Mouse (Mus musculus): ENCODE measurements around the gene Lcp2. TPM values are rescaled to one million over a fixed set of nuclear protein-coding genes. Genes with fewer than 3 reads are reported as not detected.
A peak's percentile ranks its signal among the peaks of the same experiment; 100 is the strongest.

Gene Lcp2
- polyA plus RNA-seq, 1 experiment from 2014 or later: 4.2 TPM

DNA sequence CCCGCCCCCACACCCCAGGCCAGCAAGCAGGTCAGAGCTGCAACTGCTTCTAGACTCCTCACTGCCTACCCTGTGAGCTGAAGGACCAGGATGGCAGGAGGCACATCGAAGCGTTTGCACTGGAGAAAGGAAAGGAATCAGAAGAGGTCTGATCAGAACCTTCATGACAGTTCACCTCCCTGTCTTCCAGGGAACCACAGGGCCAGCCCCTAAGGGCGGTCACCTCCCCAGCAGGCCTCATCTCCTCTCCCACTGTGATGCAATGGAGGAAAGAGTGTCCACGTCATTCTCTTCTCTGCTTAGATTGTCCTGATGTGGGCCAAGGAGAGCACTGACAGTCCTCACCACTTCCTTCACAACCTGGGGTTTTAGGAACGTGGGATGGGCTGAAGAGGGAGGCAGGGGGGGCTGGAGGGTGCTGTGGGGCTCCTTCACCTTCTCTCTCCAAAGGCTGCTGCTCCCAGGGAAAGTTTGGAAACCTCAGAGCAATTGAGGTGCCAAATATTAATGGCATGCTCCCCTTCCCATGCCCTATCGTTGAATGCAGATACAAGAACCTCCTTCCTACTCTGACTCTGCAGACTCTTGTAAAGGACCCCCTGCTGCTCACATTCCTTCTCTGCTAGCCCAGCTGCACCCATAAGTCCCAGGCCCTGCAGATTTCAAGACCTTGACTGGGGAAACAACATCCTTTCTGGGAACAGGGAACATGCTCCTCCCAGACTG is 36.4 kb upstream of the Lcp2 start:
- Histone ChIP-seq H3K4me2 (ENCODE audit: low read depth, low read length) (no peak overlapping the region), H3K36me3 (ENCODE audit: control insufficient read depth, insufficient read depth, low read length) (no peaks in the 10 kb centered on the region), H3K9me3 (ENCODE audit: control insufficient read depth, low read length) (no peaks in the 10 kb centered on the region), H3K9ac (ENCODE audit: low read length) (no peak overlapping the region), H3K4me3 (ENCODE audit: low read length) (no peak overlapping the region), H3K27me3 (ENCODE audit: control insufficient read depth, insufficient read depth, low read depth, low read length) (no peaks in the 10 kb centered on the region), H3K27ac (ENCODE audit: low read length) (no peak overlapping the region; the same call in 1 of the 2 replicates), H3K4me1 (replicated peaks; ENCODE audit: control insufficient read depth, insufficient read depth, low read length) (peaks cover 2% of the 10 kb centered on the region; the same call in 1 of the 2 replicates)
- ATAC-seq (ENCODE audit: low read depth): no peak; the same call in 1 of the 2 replicates
- WGBS: 57% methylated on average over 7 of the region's 7 CpGs

- H3K4me1 ChIP-seq (replicated peaks; ENCODE audit: control insufficient read depth, insufficient read depth, low read length): peaks cover 2% of the 10 kb centered on the region; the same call in 1 of the 2 replicates
- H3K4me2 ChIP-seq (ENCODE audit: low read depth, low read length): no peak overlapping the region
- ATAC-seq (ENCODE audit: low read depth): peak; percentile 68; the same call in 1 of the 2 replicates
- no peaks in the 10 kb centered on the region for H3K27me3 ChIP-seq (ENCODE audit: control insufficient read depth, insufficient read depth, low read depth, low read length)
- H3K9me3 ChIP-seq (ENCODE audit: control insufficient read depth, low read length): no peaks in the 10 kb centered on the region
- WGBS: 33% methylated on average over 4 of the region's 4 CpGs
- H3K4me3 ChIP-seq (ENCODE audit: low read length): no peak overlapping the region
- no peaks in the 10 kb centered on the region for H3K36me3 ChIP-seq (ENCODE audit: control insufficient read depth, insufficient read depth, low read length)
- no peak overlapping the region for H3K9ac ChIP-seq (ENCODE audit: low read length)
- H3K27ac ChIP-seq (ENCODE audit: low read length): no peak overlapping the region; the same call in 1 of the 2 replicates
Observed at GRCm38 (mm10) chr11:34010859-34011172, 35.9 kb upstream of the Lcp2 start.

DNA sequence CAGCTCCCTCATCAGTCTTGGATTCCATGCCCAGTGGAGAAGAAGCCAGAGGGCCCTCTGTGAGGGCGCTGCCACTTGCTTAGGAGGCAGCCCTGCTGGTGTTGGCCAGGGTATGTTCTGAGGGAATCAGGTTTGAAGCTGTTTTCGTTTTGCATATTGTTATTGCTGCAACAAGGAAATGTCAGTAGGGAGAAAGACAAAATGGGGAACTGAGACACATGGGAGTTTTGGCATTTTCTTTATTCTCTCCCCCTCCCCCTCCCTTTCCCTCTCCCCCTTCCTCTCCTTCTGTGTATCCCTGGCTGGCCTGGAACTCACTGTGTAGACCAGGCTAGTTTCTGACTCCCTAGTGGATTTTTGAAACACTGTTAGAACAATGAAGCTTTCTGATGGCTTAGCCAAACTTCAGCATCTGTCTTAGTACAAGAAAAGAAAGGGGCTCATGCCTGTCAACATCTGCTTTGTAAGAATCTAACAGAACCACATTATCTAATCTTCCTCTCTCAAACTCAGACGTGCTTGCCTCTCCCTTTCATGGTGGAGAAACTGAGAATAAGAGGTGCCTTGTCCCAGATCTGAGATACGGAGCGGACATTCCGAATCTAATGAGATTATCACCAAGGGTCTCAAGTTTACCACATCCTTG is 34.6 kb upstream of the Lcp2 start:
- H3K9me3 ChIP-seq (ENCODE audit: control insufficient read depth, low read length): no peaks in the 10 kb centered on the region
- H3K4me1 ChIP-seq (replicated peaks; ENCODE audit: control insufficient read depth, insufficient read depth, low read length): peaks cover 2% of the 10 kb centered on the region; the same call in 1 of the 2 replicates
- H3K27me3 ChIP-seq (ENCODE audit: control insufficient read depth, insufficient read depth, low read depth, low read length): no peaks in the 10 kb centered on the region
- H3K4me3 ChIP-seq (ENCODE audit: low read length): no peak overlapping the region
- H3K27ac ChIP-seq (ENCODE audit: low read length): no peak overlapping the region
- H3K9ac ChIP-seq (ENCODE audit: low read length): no peak overlapping the region
- 76% methylated on average over 6 of the region's 6 CpGs for WGBS
- ATAC-seq (ENCODE audit: low read depth): no peak
- H3K36me3 ChIP-seq (ENCODE audit: control insufficient read depth, insufficient read depth, low read length): no peaks in the 10 kb centered on the region
- no peak overlapping the region for H3K4me2 ChIP-seq (ENCODE audit: low read depth, low read length)

DNA sequence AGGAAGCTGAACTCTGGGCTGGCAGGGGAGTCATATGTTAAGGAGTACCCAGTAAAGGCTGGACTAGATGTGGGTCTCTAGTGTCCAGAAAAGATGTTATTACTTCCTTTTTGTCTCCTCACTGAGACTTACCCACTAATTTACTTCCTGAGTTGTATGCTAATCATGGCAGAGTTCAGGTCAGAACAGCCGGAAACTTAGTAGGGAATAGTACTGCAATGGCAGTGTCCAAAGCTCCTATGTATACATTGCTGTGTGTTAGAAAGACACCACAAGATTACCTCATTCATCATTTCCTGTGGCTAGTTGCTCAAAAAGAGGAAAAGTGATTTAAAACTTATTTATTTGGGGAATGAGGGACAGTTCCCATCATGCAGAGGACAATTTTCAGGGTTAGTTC is 21.6 kb upstream of the Lcp2 start:
- Histone ChIP-seq H3K4me3 (ENCODE audit: low read length) (no peak overlapping the region), H3K4me1 (replicated peaks; ENCODE audit: control insufficient read depth, insufficient read depth, low read length) (no peaks in the 10 kb centered on the region), H3K4me2 (ENCODE audit: low read depth, low read length) (no peak overlapping the region), H3K36me3 (ENCODE audit: control insufficient read depth, insufficient read depth, low read length) (no peaks in the 10 kb centered on the region), H3K9me3 (ENCODE audit: control insufficient read depth, low read length) (no peaks in the 10 kb centered on the region), H3K27ac (ENCODE audit: low read length) (no peak overlapping the region), H3K9ac (ENCODE audit: low read length) (no peak overlapping the region), H3K27me3 (ENCODE audit: control insufficient read depth, insufficient read depth, low read depth, low read length) (no peaks in the 10 kb centered on the region)
- WGBS: 68% methylated on average over 1 of the region's 1 CpGs
- no peak for ATAC-seq (ENCODE audit: low read depth)

DNA sequence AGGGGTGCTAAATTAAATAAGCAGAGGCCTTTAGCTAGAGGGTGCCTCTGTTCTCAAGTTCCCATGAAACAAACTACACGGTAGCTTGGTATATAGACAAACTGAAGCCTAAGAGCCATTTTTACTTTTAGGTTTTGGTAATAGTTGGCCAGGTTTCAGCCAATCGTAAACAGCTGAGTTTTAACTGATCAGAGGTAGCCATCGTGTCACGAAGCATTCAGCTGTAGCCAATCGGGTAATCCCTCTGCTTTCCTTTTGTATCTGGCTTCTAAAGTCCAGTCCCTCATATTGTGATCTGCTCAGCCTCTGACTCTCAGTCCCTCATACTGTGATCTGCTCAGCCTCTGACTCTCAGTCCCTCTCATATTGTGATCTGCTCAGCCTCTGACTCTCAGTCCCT is 17.1 kb upstream of the Lcp2 start:
- no peak for ATAC-seq (ENCODE audit: low read depth)
- Histone ChIP-seq H3K9me3 (ENCODE audit: control insufficient read depth, low read length) (no peaks in the 10 kb centered on the region), H3K36me3 (ENCODE audit: control insufficient read depth, insufficient read depth, low read length) (no peaks in the 10 kb centered on the region), H3K4me1 (replicated peaks; ENCODE audit: control insufficient read depth, insufficient read depth, low read length) (no peaks in the 10 kb centered on the region), H3K9ac (ENCODE audit: low read length) (no peak overlapping the region), H3K27ac (ENCODE audit: low read length) (no peak overlapping the region), H3K4me3 (ENCODE audit: low read length) (no peak overlapping the region), H3K4me2 (ENCODE audit: low read depth, low read length) (no peak overlapping the region), H3K27me3 (ENCODE audit: control insufficient read depth, insufficient read depth, low read depth, low read length) (no peaks in the 10 kb centered on the region)
- WGBS: 65% methylated on average over 5 of the region's 5 CpGs

DNA sequence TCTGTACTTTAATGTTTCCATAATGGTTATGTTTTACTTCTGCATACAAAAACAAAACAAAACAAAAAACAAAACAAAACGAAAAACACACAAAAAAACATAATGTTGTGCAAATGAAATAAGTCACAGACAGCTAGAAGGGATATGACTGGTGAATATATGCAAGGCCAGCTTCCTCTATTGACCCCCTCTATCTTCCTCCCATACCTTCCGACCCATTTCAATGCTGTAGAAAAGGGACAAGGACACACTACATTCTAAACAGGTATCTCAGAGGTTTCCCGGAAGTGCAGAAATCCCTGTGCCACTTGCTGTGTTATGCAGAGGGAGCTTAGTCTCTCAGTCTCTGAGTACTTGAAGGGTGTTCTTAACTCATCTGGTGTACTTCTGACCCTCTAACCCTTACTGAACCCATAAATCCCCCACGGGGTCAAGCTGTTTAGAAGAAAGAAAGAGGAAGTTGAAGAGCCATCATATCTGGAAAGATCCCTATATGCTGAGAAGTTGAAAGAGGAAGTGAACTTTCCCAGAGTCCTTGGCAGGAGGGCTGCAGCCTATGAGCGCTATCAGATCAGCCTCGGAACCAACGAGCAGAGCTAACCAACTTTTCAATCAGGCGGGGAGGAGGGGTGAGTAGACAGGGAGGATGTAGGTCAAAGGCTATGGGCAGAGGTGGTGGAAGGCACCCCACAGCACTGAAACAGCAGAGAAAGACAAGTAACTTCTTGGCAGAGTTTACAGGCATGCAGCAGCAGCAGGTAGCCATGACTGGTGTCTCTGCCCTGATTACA is 15.5 kb upstream of the Lcp2 start:
- no peak overlapping the region for H3K9ac ChIP-seq (ENCODE audit: low read length)
- no peaks in the 10 kb centered on the region for H3K9me3 ChIP-seq (ENCODE audit: control insufficient read depth, low read length)
- H3K4me1 ChIP-seq (replicated peaks; ENCODE audit: control insufficient read depth, insufficient read depth, low read length): no peaks in the 10 kb centered on the region
- no peaks in the 10 kb centered on the region for H3K27me3 ChIP-seq (ENCODE audit: control insufficient read depth, insufficient read depth, low read depth, low read length)
- 44% methylated on average over 8 of the region's 8 CpGs for WGBS
- no peak overlapping the region for H3K4me2 ChIP-seq (ENCODE audit: low read depth, low read length)
- H3K36me3 ChIP-seq (ENCODE audit: control insufficient read depth, insufficient read depth, low read length): no peaks in the 10 kb centered on the region
- 0 out of 2 replicates have a peak, but pooled peaks have one; percentile 51 for ATAC-seq (ENCODE audit: low read depth)
- no peak overlapping the region for H3K27ac ChIP-seq (ENCODE audit: low read length)
- H3K4me3 ChIP-seq (ENCODE audit: low read length): no peak overlapping the region

GRCm38 (mm10) chr11:34034008-34034505 is 12.7 kb upstream of the Lcp2 start:
- no peak overlapping the region for H3K4me2 ChIP-seq (ENCODE audit: low read depth, low read length)
- 81% methylated on average over 5 of the region's 5 CpGs for WGBS
- H3K4me1 ChIP-seq (replicated peaks; ENCODE audit: control insufficient read depth, insufficient read depth, low read length): no peaks in the 10 kb centered on the region
- no peak overlapping the region for H3K4me3 ChIP-seq (ENCODE audit: low read length)
- H3K9me3 ChIP-seq (ENCODE audit: control insufficient read depth, low read length): no peaks in the 10 kb centered on the region
- no peak for ATAC-seq (ENCODE audit: low read depth)
- no peaks in the 10 kb centered on the region for H3K27me3 ChIP-seq (ENCODE audit: control insufficient read depth, insufficient read depth, low read depth, low read length)
- H3K36me3 ChIP-seq (ENCODE audit: control insufficient read depth, insufficient read depth, low read length): no peaks in the 10 kb centered on the region
- no peak overlapping the region for H3K27ac ChIP-seq (ENCODE audit: low read length)
- no peak overlapping the region for H3K9ac ChIP-seq (ENCODE audit: low read length)

- Histone ChIP-seq H3K4me3 (ENCODE audit: low read length) (no peak overlapping the region), H3K27me3 (ENCODE audit: control insufficient read depth, insufficient read depth, low read depth, low read length) (no peaks in the 10 kb centered on the region), H3K27ac (ENCODE audit: low read length) (no peak overlapping the region), H3K4me1 (replicated peaks; ENCODE audit: control insufficient read depth, insufficient read depth, low read length) (no peaks in the 10 kb centered on the region), H3K4me2 (ENCODE audit: low read depth, low read length) (no peak overlapping the region), H3K9ac (ENCODE audit: low read length) (no peak overlapping the region), H3K9me3 (ENCODE audit: control insufficient read depth, low read length) (no peaks in the 10 kb centered on the region), H3K36me3 (ENCODE audit: control insufficient read depth, insufficient read depth, low read length) (no peaks in the 10 kb centered on the region)
- ATAC-seq (ENCODE audit: low read depth): no peak
- WGBS: 73% methylated on average over 2 of the region's 2 CpGs
Observed at GRCm38 (mm10) chr11:34034794-34035193, 11.9 kb upstream of the Lcp2 start.

Measured in lung, embryonic 16.5 days (tissue).